Mouse (Mus musculus): ENCODE measurements around the gene Fbxo36.

DNA sequence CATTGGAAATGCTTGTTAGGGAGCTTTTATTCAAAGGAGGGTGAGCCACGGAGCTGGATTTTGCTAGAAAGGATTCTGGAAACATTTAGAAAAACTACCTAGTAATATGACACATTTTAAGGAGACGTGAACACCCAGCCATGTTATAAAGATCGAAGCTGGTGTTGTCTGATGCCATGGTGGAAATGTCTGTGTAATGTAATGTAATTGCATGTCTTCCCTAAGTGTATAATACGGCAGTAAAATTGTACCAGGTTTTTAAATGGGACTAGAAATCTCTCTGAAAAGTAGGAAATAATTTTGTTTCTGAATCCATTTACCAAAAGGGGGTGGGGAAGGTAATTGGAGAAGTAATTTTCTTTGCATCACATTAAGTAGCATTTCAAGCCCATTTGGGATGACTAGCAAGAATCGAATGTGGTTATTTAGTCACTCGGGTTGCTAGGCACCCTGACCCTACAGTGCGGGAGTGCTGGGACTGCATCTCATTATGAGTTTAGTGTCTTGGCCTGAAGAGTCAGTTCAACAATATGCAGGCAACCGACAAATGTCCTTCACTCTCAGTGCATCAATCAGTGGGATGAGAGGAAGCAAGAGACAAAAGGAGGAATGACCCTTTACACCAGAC lies 70.7 kb downstream of the Fbxo36 start:
- TF ChIP-seq EP300 (optimal IDR thresholded peaks at IDR 0.05) (no peak), CTCF (IDR thresholded peaks at IDR 0.05; ENCODE audit: low read depth) (no peak)
